Mouse (Mus musculus): ENCODE data around the gene Atf4.

Gene Atf4

DNA sequence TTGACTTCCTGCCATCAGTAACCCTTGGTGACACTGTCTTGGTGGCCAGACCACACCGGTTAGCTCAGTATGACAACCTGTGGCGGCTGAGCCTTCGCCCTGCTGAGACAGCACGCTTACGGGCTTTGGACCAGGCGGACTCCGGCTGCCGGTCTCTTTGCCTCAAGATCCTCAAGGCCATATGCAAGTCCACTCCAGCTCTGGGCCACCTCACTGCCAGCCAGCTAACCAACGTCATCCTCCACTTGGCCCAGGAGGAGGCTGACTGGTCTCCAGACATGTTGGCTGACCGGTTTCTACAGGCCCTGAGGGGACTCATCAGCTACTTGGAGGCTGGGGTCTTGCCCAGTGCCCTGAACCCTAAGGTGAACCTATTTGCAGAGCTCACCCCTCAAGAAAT lies 5.3 kb upstream of the Atf4 start:
- no peak for DNase-seq (ENCODE audit: low read depth, low spot score)

DNA sequence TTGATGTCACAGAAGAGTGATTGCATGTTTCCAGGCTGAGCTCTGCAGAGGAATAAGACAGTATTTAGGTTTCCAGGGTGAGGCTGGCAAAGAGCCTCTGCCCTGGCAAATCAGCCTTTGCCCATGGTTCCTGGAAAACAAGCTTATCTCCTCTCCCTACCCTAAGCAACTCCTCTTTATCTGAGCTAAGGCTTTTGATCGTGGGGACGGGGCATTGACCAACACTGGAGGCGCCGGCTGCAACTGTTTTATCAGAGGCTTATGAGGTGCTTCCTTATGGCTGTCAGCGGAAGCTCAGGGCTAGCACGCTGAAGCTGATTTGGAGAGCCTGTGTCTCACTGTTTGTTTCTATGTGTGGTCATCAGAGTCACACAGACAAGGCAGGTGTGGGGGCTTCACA lies 4.4 kb upstream of the Atf4 start:
- no peak for DNase-seq (ENCODE audit: low read depth, low spot score)

DNA sequence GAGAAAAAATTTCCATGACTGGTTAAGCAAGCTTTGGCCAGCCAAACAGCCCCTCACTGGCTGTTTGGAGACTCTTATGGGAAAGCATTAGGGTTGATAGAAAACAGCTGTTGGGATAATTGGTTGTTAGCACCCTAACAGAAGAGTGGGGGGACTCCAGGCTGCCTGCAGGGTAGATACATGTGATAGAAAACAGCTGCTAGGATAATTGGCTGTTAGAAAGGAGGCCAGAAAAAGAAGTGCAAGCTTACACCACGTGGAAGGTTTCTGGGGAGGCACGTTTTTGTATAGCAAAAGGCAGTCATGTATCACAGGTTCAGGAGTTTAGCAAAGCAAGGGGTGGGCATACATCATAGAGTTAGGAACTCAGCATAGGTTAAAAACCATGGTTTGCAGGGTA lies 1.5 kb upstream of the Atf4 start:
- no peak for DNase-seq (ENCODE audit: low read depth, low spot score)

DNA sequence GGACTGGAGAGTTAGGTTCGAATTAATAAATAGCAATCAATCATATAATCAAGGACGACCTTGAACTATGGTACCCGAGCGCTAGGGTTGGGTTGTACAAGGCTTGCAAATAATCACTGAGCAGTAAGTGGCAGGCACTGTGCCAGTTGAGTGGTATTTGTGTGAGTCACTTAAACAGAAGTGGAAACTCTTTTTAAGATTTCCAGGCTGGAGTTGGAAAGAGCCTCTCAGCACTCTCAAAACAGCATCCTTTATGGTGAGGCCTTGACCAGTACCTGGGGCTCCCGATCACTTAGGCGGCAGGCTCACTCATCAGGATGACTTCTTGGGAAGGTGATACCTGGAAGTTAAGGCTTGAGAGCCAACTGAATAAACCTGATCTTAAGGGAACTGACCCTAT lies 777 bp upstream of the Atf4 start:
- DNase-seq (ENCODE audit: low read depth, low spot score), result peak; percentile 91

DNA sequence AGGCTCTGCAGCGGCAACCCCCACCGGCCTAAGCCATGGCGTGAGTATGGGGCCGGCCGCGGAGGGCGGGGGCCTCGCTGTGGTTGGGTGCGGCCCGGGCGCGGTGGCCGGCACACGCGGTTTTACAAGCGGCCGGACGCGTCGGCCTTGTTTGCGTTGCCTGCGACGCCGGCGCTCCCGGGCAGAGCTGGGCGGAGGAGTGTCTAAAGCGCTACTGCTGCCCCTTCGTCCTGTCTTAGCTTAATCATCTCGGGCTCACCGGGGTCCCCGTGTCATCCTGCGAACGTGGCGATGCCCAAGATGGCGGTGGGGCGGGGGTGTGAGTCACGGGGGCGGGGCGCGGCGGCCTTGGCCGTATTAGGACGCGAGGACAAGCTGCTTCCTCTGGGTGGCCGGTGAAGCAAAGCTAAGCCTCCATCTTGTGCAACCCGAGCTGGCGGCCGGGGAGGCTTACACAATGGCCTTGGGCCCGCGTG lies 700 bp downstream of the Atf4 start:
- DNase-seq (ENCODE audit: low read depth, low spot score), result peak; percentile 86

DNA sequence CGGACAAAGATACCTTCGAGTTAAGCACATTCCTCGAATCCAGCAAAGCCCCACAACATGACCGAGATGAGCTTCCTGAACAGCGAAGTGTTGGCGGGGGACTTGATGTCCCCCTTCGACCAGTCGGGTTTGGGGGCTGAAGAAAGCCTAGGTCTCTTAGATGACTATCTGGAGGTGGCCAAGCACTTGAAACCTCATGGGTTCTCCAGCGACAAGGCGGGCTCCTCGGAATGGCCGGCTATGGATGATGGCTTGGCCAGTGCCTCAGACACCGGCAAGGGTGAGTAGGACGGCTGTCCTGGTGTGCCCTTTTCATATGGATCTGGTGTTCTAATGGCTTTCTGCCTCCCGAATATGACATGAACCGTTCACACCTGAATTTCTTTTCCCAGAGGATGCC lies 1.3 kb downstream of the Atf4 start:
- peak; percentile 24 for DNase-seq (ENCODE audit: low read depth, low spot score)

DNA sequence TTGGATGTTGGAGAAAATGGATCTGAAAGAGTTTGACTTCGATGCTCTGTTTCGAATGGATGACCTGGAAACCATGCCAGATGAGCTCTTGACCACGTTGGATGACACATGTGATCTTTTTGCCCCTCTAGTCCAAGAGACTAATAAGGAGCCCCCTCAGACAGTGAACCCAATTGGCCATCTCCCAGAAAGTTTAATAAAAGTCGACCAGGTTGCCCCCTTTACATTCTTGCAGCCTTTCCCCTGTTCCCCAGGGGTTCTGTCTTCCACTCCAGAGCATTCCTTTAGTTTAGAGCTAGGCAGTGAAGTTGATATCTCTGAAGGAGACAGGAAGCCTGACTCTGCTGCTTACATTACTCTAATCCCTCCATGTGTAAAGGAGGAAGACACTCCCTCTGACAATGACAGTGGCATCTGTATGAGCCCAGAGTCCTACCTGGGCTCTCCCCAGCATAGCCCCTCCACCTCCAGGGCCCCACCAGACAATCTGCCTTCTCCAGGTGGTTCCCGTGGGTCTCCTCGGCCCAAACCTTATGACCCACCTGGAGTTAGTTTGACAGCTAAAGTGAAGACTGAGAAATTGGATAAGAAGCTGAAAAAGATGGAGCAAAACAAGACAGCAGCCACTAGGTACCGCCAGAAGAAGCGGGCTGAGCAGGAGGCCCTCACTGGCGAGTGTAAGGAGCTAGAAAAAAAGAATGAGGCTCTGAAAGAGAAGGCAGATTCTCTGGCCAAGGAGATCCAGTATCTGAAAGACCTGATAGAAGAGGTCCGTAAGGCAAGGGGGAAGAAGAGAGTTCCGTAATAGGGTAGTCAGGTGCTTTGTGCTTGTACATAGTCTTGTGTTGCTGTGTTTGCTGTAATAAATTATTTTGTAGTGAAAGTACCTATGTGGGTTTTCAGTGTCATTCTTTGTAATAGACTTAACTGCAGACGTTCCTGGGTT lies 1.9 kb downstream of the Atf4 start:
- DNase-seq (ENCODE audit: low read depth, low spot score), result peak; percentile 15

DNA sequence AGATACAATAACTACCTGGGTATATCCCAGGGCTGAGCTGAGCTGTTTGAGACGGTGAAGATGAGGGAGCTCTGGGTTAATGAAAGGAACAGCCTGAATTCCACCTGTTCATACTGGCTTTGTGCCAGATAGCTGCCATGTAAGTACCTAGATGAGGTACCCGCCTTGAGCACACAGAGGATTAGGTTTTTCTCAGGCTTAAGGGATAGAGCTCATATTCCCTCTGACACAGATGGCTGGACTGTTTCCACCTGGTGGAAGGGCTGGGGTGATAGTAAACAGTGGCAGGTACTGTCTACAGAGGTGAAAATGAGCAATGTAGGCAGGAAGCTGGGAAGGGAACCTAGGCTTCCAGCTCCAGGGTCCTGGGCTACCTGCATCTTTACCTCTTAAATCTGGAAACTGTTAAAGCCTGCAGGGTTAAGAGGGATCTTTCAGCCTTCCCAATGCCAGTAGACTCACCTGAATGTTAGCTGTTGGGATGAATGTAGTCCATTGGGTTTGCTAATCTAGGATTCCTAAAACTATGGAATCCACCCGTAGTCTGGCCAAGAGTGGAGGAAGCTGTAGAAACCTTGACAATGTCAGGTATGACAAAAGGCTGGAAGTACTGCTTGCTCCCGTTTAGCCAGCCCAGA lies 2.7 kb downstream of the Atf4 start:
- peak; percentile 68 for DNase-seq (ENCODE audit: low read depth, low spot score)

DNA sequence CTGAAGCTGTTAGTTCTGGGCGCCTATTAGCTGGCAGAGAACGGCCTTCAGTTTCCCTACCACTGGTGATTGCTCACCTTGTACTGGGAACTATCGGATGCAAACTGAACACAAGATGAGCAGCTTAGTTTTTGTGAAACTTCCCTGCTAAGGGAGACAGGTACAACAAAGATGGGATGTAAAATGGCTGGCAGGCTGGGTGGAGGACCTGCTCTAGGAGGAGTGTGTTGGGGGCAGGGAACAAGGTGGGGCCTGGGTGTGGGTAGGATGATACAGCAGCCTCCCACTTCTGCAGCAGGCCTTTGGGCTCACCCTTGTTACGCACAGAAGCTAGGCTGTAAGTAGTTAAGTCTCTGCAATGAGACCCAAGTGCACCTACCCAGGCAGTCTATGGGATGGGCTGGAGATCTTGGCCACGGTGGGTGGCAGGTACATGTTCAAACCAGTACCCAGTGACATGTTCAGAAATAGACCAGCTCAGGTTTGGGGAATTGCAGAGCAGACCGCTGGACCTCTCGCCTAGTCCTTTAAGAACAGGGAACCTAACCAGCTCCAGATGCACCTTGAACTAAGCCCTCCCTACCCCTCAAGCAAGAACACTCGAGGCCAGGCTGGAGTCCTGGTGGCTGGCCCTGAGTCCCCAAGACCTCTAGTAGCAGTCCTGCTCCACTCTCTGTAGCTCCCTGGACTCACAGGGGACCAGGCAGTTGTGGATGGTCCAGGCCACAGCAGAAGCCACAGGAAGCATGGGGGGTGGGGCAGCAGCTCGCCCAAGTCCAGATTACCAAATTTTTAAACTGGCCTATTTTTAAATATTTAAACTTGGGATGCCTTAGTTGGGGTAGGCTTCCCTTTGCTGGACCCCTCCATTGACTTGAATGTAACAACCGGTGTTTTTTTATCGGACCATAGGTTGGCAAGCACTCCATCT lies 3.5 kb downstream of the Atf4 start:
- DNase-seq (ENCODE audit: low read depth, low spot score), result peak; percentile 62

DNA sequence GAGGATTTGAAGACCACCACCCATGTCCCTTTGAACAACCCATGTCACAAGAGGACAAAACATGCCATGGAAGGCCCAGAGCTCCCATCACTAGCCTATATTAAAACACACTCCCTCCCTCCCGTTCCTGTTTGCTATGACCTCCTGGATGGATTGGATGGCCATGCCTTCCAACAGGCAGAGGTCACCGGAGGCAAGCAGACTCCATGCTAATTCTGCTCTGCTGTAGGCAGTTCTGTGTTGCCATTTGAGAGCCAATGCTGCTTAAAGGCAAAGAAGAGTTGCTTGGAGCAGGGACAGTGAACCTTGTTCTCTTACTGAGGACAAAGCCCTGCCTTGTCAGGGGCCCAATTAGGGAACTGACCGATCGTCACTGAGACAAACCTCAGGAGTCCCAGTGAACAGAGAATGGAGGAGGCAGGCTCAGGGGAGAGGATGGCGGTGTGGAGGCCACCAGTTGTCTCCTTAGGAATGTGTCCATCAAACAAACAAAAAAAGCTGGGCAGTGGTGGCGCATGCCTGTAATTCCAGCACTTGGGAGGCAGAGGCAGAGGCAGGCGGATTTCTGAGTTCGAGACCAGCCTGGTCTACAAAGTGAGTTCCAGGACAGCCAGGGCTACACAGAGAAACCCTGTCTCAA lies 4.5 kb downstream of the Atf4 start:
- DNase-seq (ENCODE audit: low read depth, low spot score), result peak; percentile 13

DNA sequence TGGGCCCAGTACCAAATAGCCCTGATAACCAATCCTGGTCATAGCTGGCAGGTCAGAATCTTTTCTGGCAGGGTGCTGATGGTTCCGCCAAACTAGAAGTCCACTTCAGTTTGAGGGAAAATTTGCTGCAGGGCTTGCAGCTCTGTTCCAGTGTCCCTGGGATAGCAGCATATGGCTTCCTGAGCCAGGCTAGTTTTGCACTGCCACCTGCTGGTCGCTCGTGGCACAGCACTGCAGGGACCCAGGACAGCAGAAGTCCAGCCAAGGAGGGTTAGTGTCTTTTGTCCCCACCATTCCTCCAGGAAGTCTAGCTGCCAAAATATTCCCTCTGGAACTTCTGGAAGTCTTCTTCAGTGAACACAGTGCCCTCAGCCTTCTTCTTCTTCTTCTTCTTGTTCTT lies 5.7 kb downstream of the Atf4 start:
- DNase-seq (ENCODE audit: low read depth, low spot score), result peak; percentile 88

DNA sequence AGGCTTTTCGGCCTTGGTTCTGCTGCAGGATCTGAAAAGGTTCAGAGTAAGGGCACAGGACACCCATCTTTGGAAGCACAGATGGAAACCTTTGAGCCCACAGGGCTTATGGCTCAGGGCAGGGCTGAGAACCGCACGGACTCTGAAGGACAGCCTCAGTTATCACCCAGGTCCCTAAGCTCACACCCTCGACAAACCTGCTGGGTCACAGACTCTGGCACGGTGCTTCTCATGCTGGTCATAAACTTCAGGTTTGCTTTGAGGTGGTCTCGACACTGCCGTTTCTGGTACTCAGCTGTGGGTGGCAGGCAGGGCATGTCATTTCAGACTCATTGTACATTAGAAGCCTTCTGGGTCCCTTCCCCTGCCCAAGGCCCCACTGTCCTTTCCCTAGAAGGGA lies 6.1 kb downstream of the Atf4 start:
- DNase-seq (ENCODE audit: low read depth, low spot score), result no peak

DNA sequence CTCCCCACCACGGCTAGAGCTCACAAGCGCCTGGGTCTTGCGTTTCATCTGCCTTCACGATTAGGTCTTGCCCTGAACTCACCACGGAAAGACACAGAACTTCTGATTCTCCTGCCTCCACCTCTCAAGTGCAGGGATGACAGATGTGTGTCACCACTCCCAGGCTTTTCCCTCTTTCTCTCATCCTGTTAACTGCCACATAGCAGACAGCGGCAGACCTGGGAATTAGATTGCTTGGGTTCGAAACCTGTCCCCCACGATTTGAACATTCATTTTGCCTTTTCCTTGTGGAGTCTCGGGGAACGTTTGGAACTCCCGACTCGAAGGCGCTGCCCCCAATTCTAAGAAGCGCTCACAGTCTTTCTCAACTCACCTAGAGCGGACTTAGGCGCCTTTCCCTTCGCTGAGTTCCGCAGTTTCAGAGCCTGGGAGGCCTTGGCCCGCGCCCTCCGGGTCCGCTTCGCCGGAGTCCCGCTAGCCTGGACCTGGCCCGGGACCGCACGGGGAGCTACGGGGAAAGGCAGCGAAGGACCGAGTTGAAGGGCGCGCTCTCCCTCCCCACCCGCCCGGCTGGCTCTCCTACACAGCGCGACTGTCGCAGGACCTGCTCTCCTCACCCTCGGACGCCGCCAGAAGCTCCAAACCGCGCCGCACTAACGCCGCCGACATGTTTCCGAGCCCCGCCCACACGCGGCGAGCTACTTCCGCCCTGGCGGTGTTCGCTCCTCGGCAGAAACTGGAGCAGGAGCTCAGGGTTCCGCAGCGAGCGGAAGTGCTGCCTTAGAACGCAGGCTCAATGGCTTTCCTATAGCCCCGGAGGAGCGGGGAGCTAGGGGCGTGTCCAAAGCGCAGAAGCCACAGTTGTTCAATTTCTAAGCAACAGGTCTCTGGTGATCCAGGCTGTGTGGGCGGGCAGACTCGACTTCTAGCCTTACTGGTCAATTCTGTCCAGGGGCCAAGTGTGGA lies 8.9 kb downstream of the Atf4 start, which contains the start of gene Rps19bp1:
Gene Rps19bp1 (minus strand): TSS at position 706 of the 966 bp plus-strand sequence.
- peak; percentile 93 for DNase-seq (ENCODE audit: low read depth, low spot score)

DNA sequence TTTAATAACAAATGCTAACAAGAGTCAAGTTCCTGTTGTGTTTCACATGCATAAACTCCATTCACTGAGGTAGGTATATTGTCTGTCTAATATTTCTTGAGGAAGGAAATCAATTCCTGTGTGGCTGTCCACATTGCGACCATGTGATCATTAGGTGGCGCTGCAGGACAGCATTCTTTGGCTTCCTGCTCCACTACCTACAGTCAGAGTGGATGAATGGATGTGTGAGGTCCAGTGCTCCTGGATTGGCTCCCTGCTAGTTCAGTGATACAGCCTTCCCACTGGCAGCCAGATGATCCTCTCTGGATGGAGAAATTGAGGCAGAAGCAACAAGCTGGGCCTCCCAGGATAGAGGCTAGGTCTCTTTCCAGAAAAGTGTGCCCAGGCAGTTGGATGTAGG lies 11.3 kb downstream of the Atf4 start:
- peak; percentile 93 for DNase-seq (ENCODE audit: low read depth, low spot score)

DNA sequence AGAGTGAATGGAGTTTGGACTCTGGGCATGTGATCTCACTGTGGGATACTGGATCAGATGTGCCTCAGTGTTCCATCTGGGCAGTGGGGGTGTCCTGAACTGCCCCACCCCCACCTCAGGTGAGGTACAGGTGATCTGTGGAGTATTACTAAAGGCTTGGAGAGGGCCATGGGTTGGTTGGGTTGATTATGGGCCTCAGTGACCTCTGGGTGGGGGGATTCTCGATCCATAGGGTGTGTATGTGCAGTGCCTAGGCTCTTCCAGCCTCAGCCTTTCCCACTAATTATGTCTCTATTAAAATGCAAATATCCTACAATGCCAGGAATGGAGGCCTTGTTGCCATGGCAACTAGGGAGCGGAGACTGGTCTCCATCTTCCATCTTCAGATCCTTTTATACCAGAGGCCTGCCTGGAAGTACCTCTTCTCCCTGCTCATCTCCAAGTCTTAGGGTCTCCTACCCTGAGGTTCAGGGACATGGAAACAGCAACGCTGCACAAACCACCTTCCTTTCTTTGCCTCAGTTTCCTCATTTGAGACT lies 16.9 kb downstream of the Atf4 start:
- no peak for DNase-seq (ENCODE audit: low read depth, low spot score)

DNA sequence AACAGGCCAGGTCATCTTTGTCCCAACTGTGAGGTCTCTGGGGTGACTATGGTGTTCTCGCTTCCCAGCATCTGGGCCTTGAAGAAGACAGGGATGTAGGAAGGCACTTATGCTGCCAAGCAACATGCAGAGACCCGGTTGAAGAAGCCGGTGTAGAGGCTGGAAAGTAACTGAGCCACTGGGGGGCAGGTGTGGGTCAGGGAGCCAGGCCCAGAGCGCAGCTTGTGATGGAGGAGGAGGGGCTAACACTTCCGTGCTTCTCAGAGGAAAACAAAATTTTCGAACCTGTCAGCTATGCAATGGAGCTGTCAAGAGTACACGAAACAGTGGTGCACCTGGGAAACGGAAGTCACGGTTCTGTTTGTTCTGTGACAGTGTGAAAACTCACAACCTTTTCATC lies 22.1 kb downstream of the Atf4 start:
- DNase-seq (ENCODE audit: low read depth, low spot score), result no peak

DNA sequence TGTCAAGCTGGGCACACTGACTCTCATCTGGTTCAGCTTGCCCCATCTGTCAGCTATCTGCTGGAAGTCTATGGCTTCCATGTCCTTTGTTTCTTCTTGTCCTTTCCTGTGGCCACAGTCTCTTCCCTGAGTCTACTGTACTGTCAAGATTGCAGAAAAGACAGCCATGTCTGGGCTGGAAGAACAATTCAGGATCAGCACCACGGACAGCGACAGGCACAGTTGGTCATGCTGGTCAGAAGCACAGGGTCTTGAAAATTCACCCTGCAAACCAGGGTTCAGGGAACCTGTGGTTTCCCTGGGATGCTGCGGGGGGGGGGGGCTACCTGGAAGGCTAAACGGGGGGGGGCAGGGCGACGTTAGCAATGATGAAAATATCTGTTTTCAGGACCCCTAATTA lies 22.6 kb downstream of the Atf4 start:
- peak; percentile 75 for DNase-seq (ENCODE audit: low read depth, low spot score)

DNA sequence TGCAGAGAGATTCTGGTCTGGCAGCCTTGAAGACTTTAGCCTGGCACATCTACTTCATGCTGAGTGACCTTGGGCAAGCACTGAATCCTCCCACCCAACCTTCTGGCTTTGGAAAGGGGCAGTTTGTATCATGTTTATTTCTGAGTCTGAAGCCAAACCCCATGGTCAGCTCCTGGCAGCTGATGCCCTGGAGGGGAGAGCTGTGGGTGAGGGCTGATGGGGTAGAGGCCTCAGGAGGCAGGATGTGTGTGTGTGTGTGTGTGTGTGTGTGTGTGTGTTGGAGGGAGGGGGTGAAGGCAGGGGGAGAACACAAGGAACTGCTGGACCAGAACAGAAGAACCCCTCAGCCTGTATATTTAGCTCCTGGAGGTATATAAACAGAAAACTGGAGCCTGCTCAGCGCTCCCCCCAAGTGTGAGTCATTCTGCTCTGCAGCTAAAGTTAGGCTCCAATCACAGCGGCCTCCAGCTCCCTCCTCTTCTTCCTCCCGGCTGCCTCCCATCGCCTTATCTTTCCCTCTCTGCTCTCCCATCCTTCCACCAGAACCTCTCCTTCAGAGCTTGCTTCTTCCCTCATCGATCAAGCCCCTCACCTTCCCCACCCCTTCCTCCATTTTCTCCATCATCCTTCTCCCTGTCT lies 23.3 kb downstream of the Atf4 start:
- DNase-seq (ENCODE audit: low read depth, low spot score), result no peak

DNA sequence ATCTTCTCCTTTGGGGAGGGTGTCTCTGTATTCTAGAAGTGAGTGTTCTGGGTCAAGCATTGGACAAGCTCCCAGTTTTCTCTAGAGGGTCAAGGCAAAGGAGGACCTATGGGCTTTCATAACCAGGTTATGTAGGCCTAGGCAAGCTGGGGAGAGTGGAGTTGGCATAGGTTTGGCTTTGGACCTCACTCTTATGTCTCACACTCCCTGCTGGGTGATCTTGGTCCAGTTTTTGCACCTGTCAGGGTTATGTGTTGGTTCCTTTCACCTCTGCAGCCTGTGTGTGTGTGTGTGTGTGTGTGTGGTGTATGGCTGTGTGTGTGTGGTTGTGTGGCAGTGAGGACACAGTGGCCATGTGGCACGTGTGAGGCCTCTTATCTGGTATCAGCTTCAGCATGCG lies 24.1 kb downstream of the Atf4 start:
- DNase-seq (ENCODE audit: low read depth, low spot score), result no peak

All from 3T3-L1 (cell line).